Mouse (Mus musculus) hindbrain, postnatal 0 days (tissue): ENCODE measurements around the gene Nedd1. TPM values are rescaled to one million over a fixed set of nuclear protein-coding genes. Genes with fewer than 3 reads are reported as not detected.

Source experiments
- ATAC-seq: fragments of 200-750 bp; cut with Nextera tagmentation; 2 replicates; pipeline ENCODE4 v1.8.0; 2017; ENCODE audit warnings: mild to moderate bottlenecking, moderate TSS enrichment, moderate library complexity
- DNase-seq: peaks from one replicate; pipeline ENCODE4 v3.0.0-alpha.2; 2015; ENCODE audit warnings: low spot score
- H3K27ac ChIP-seq: fragments of 300-500 bp; sonication (generic); 2 replicates; pipeline ENCODE4 v1.5.1; 2014; ENCODE audit warnings: mild to moderate bottlenecking
- H3K27me3 ChIP-seq: fragments of 300-500 bp; sonication (generic); 2 replicates; pipeline ENCODE4 v1.6.1; 2014; ENCODE audit warnings: low read length, mixed read lengths; ENCODE audit not compliant: insufficient read depth
- H3K36me3 ChIP-seq: fragments of 300-500 bp; sonication (generic); 2 replicates; pipeline ENCODE4 v1.6.1; 2014; ENCODE audit warnings: low read length, mixed read lengths; ENCODE audit not compliant: insufficient read depth
- H3K4me1 ChIP-seq: fragments of 300-500 bp; sonication (generic); 2 replicates; pipeline ENCODE4 v1.6.1; 2014; ENCODE audit warnings: antibody characterized with exemption, low read length, mixed read lengths; ENCODE audit not compliant: insufficient read depth
- H3K4me2 ChIP-seq: fragments of 300-500 bp; sonication (generic); 2 replicates; pipeline ENCODE4 v1.6.1; 2014; ENCODE audit warnings: low read depth, mild to moderate bottlenecking, low read length, moderate library complexity, mixed read lengths
- H3K4me3 ChIP-seq: fragments of 300-500 bp; sonication (generic); 2 replicates; pipeline ENCODE4 v1.5.1; 2014; ENCODE audit warnings: low read length
- H3K9ac ChIP-seq: fragments of 300-500 bp; sonication (generic); replicated peaks from 2 replicates; pipeline ENCODE4 v1.6.1; 2014; ENCODE audit warnings: mild to moderate bottlenecking, low read length, moderate library complexity, mixed read lengths
- H3K9me3 ChIP-seq: fragments of 300-500 bp; sonication (generic); 2 replicates; pipeline ENCODE4 v1.6.1; 2016; ENCODE audit warnings: low read length, mixed read lengths
- CTCF ChIP-seq: IDR thresholded peaks from 2 replicates; pipeline ENCODE4 v1.5.1; 2016; ENCODE audit warnings: antibody characterized with exemption, control low read depth, low read depth
- WGBS: fragments of 180-500 bp; shearing (Covaris S2); extraction: QIAGEN DNeasy Blood & Tissue Kit; methylation state at CpG from one replicate; pipeline ENCODE4 v1.1.7; 2014; 5-methylcytosine and 5-hydroxymethylcytosine counted together
- polyA plus RNA-seq: library from polyadenylated mRNA; unstranded; fragments of >200 nt; fragmentation: Nextera tagmentation; extraction: Ambion mirVana; gene quantifications from 2 replicates; pipeline ENCODE4 v1.2.1, GENCODE M21; 2015
- total RNA-seq: library from RNA; depleted of rRNA; stranded (reverse); fragments of >200 nt; gene quantifications from 2 replicates; pipeline ENCODE4 v1.2.3, GENCODE M21; 2014; rRNA removed

Nedd1 gene
- total RNA-seq (5.1 and 7.0 TPM in 2 replicates), polyA plus RNA-seq (8.8 and 11.7 TPM in 2 replicates)

- Histone ChIP-seq H3K4me1 (0 out of 2 replicates have a peak, but pooled peaks cover 4% of the 10 kb centered on the region), H3K9me3 (no peaks in the 10 kb centered on the region), H3K27me3 (no peaks in the 10 kb centered on the region), H3K36me3 (no peaks in the 10 kb centered on the region), H3K4me3 (peak within 1 kb of the TSS; percentile 94), H3K9ac (peak within 1 kb of the TSS; percentile 78), H3K4me2 (peak within 1 kb of the TSS; percentile 95), H3K27ac (peak within 1 kb of the TSS; percentile 83)
- whole genome bisulfite sequencing, result under 1% methylated on average over 56 of the region's 57 CpGs
- DNase-seq (peak; percentile 94), ATAC-seq (peak; percentile 98)
- no peak for TF ChIP-seq CTCF
These were observed at the start of gene Nedd1 for GRCm38 (mm10) chr10:92721771-92722619. Gene Nedd1 (minus strand): TSS chr10:92722420.

DNA sequence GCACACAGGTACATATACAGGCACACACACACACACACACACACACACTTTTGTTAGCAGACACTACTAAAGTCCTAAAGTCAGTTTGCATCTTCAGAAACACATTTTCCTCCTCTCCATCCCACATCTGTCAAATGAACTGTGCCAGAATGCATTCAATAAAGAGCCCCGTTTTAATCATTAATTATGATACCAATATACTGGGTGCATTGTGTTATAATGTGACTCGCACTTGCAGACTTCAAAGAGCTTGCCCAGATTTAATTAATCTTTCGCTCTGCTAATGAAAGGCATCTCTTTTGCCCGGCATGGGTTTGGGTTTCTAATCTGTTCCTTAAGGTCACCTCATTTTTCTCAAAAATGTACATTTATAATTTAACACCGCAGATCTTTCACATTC, 32.1 kb upstream of the Nedd1 start:
- Histone ChIP-seq H3K27ac (no peak overlapping the region), H3K4me3 (no peak overlapping the region), H3K27me3 (no peaks in the 10 kb centered on the region), H3K4me2 (no peak overlapping the region), H3K9me3 (no peaks in the 10 kb centered on the region), H3K9ac (no peak overlapping the region), H3K36me3 (no peaks in the 10 kb centered on the region), H3K4me1 (no peaks in the 10 kb centered on the region)
- ATAC-seq (no peak), DNase-seq (peak; percentile 6)
- no peak for TF ChIP-seq CTCF
- WGBS, result 65% methylated on average over 5 of the region's 5 CpGs

DNA sequence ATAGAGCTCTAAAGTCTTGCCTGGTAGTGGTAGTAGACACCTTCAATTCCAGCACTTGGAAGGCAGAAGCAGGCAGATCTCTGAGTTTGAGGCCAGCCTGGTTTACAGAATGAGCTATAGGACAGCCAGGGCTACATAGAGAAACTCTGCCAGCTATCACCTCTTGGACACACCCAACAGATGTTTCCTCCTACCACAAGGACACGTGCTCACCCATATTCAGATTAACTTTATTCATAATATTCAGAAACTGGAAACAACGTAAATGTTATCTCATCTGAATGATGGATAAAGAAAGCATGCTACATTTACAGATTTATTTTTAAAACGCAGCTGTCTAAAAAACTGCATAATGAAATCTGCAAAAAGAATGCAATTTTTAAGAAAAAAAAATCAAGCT, 8.1 kb upstream of the Nedd1 start:
- no peak for DNase-seq
- WGBS, result 94% methylated on average over 3 of the region's 3 CpGs
- Histone ChIP-seq H3K27me3 (no peaks in the 10 kb centered on the region), H3K36me3 (no peaks in the 10 kb centered on the region), H3K4me3 (no peak overlapping the region), H3K27ac (no peak overlapping the region), H3K9me3 (no peaks in the 10 kb centered on the region), H3K9ac (no peak overlapping the region), H3K4me2 (no peak overlapping the region), H3K4me1 (no peaks in the 10 kb centered on the region)
- TF ChIP-seq CTCF, result no peak
- ATAC-seq, result no peak

DNA sequence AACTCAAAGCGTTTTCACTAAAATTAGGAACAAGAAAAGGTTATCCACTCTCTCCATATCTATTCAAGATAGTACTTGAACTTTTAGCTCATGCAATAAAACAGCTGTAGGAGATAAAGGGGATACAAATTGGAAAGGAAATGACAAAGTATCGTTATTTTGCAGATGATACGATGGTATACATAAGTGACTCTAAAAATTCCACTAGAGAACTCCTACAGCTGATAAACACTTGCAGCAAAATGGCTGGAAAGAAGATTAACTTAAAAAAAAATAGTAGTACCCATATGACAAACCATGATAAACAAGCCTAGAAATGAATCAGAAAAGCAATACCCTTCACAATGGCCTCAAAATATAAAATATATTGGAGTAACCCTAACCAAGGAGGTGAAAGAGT, 6.5 kb upstream of the Nedd1 start:
- no peak overlapping the region for H3K9ac ChIP-seq
- no peak overlapping the region for H3K4me3 ChIP-seq
- no peak overlapping the region for H3K27ac ChIP-seq
- WGBS, result 86% methylated on average over 3 of the region's 3 CpGs
- H3K27me3 ChIP-seq, result no peaks in the 10 kb centered on the region
- no peak for ATAC-seq
- TF ChIP-seq CTCF, result no peak
- no peaks in the 10 kb centered on the region for H3K4me1 ChIP-seq
- DNase-seq, result no peak
- no peak overlapping the region for H3K4me2 ChIP-seq
- no peaks in the 10 kb centered on the region for H3K36me3 ChIP-seq
- no peaks in the 10 kb centered on the region for H3K9me3 ChIP-seq

DNA sequence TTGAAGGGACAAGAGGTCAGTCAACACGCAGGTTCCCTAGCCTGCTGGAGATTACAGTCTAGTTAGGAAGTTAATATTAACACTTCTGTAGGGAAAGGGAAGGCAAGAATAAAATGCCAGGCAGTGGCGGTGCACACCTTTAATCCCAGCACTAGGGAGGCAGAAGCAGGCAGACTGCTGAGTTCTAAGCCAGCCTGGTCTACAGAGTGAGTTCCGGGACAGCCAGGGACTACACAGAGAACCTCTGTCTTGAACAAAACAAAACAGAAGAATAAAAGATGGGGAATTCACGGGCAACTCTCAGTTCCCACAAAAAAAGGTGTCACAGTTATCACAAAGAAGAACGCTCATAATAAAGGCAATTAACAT, 384 bp upstream of the Nedd1 start:
- Histone ChIP-seq H3K9me3 (no peaks in the 10 kb centered on the region), H3K9ac (peak overlapping the region; percentile 78), H3K4me2 (peak overlapping the region; percentile 95), H3K27me3 (no peaks in the 10 kb centered on the region), H3K4me3 (peak overlapping the region; percentile 94), H3K4me1 (0 out of 2 replicates have a peak, but pooled peaks cover 4% of the 10 kb centered on the region), H3K27ac (peak overlapping the region; percentile 83), H3K36me3 (no peaks in the 10 kb centered on the region)
- TF ChIP-seq CTCF, result no peak
- peak; percentile 55; the same call in 1 of the 2 replicates for ATAC-seq
- WGBS, result 27% methylated on average over 5 of the region's 5 CpGs
- no peak for DNase-seq

- Histone ChIP-seq H3K36me3 (0 out of 2 replicates have a peak, but pooled peaks cover 4% of the 10 kb centered on the region), H3K9me3 (no peaks in the 10 kb centered on the region), H3K4me1 (no peaks in the 10 kb centered on the region), H3K4me3 (no peak overlapping the region), H3K4me2 (no peak overlapping the region), H3K27ac (no peak overlapping the region), H3K9ac (no peak overlapping the region), H3K27me3 (no peaks in the 10 kb centered on the region)
- ATAC-seq (no peak), DNase-seq (no peak)
- 58% methylated on average over 6 of the region's 6 CpGs for WGBS
- TF ChIP-seq CTCF, result no peak
These were observed 23.2 kb downstream of the Nedd1 start for GRCm38 (mm10) chr10:92699032-92699431.

DNA sequence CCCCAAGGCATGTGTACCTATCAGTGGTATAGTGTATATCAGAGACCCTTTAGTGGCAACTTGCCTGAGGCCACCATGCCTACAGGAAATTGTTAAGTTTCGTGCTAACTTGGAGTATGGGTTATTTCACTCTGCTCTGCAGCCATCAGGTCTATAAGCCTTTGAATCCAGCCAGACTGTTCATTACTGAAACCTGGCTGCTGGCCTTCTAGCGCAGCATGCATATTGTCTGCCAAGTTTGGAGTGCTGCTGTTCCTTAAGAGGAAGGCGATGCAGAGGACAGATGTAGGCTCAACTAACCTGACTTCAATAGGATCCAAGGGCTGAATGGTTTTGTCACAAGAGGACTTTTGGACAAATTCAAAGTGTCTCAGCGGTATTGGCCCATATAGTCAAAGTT, 47.2 kb downstream of the Nedd1 start:
- Histone ChIP-seq H3K4me1 (no peaks in the 10 kb centered on the region), H3K27ac (no peak overlapping the region), H3K27me3 (no peaks in the 10 kb centered on the region), H3K4me3 (no peak overlapping the region), H3K36me3 (no peaks in the 10 kb centered on the region), H3K4me2 (no peak overlapping the region), H3K9me3 (no peaks in the 10 kb centered on the region), H3K9ac (no peak overlapping the region)
- no peak for ATAC-seq
- TF ChIP-seq CTCF, result no peak
- no peak for DNase-seq
- 89% methylated on average over 4 of the region's 4 CpGs for WGBS
